Mouse (Mus musculus) cortical plate, adult 2 months (tissue): Measurements from ENCODE around the gene Prdx2.

Source experiments
- CTCF ChIP-seq: fragments of 200-500 bp; IDR thresholded peaks from 2 replicates; pipeline ENCODE4 v1.5.1; 2011; ENCODE audit warnings: mild to moderate bottlenecking, control low read depth, low read length; ENCODE audit not compliant: insufficient read depth; ENCODE audit errors: extremely low read depth
- POLR2A ChIP-seq: fragments of 200-500 bp; IDR thresholded peaks from 2 replicates; pipeline ENCODE4 v1.6.1; 2011; ENCODE audit warnings: mild to moderate bottlenecking, low read length, control low read depth; ENCODE audit not compliant: insufficient read depth; ENCODE audit errors: extremely low read depth

DNA sequence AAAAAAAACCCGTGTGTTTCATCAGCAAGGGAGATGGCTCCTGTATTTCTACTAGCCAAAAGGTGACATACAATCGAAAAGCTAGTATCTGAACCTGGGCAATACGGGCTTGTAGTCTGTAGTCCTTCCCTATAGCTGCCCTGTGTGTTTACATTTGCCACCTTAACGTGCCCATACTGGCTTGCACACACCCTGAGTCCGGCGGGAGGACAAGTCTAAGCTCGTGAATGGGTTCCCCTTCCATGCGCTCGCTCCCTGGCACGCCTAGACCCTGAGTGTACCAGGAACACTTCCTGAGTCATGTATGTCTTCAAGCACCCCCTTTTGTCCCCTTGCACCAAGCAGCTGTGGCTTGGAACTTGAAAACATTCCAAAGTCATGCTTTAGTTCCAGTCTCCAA, 47.3 kb downstream of the Prdx2 start:
- no peak for TF ChIP-seq CTCF
- TF ChIP-seq POLR2A, result no peak
